Mouse (Mus musculus): Measurements from ENCODE around the gene Polr2h. TPM values are rescaled to one million over a fixed set of nuclear protein-coding genes. Genes with fewer than 3 reads are reported as not detected.
"Not testable (repeated sequence)": the region's sequence is repeated elsewhere in the genome, so short reads cannot be mapped to it uniquely, and the experiment has no call there.

The Polr2h gene
- 155 and 163 TPM in 2 replicates for polyA plus RNA-seq (2016; fragmentation: Nextera tagmentation; extraction: Ambion mirVana)

- Histone ChIP-seq H3K4me3 (peak within 1 kb of the TSS; percentile 66), H3K9me3 (no peaks in the 10 kb centered on the region), H3K4me1 (peaks cover 56% of the 10 kb centered on the region), H3K36me3 (replicated peaks) (peaks cover 44% of the 10 kb centered on the region), H3K27ac (peak within 1 kb of the TSS; percentile 92), H3K27me3 (ENCODE audit: poor library complexity, severe bottlenecking) (peaks cover 6% of the 10 kb centered on the region; the same call in 1 of the 2 replicates)
- WGBS: under 1% methylated on average over 62 of the region's 62 CpGs
- peak; percentile 95 for DNase-seq (ENCODE audit: extremely low spot score, low spot score)
Measured at GRCm38 (mm10) chr16:20717181-20717977, at the start of gene Polr2h, which contains the start of gene Clcn2. TSS of gene Polr2h (plus strand) at chr16:20717665. TSS of gene Clcn2 (minus strand) at chr16:20717746.

GRCm38 (mm10) chr16:20668013-20668412, 49.5 kb upstream of the Polr2h start, which contains the start of gene Eif4g1:
TSS of gene Eif4g1 (plus strand) at chr16:20668313.
- H3K36me3 ChIP-seq (replicated peaks): peaks cover 29% of the 10 kb centered on the region
- DNase-seq (ENCODE audit: extremely low spot score, low spot score); H3K4me1 ChIP-seq; H3K27me3 ChIP-seq (ENCODE audit: poor library complexity, severe bottlenecking); H3K9me3 ChIP-seq; H3K4me3 ChIP-seq; H3K27ac ChIP-seq: not testable (repeated sequence)
- 89% methylated on average over 6 of the region's 6 CpGs for WGBS

- Histone ChIP-seq H3K36me3 (replicated peaks) (peaks cover 24% of the 10 kb centered on the region), H3K4me3 (no peak overlapping the region), H3K9me3 (no peaks in the 10 kb centered on the region), H3K27ac (no peak overlapping the region), H3K4me1 (peaks cover 27% of the 10 kb centered on the region), H3K27me3 (ENCODE audit: poor library complexity, severe bottlenecking) (no peaks in the 10 kb centered on the region)
- DNase-seq (ENCODE audit: extremely low spot score, low spot score): no peak
- 90% methylated on average over 3 of the region's 3 CpGs for WGBS
Measured at GRCm38 (mm10) chr16:20670291-20670690, 47.2 kb upstream of the Polr2h start.

GRCm38 (mm10) chr16:20671886-20672285, 45.6 kb upstream of the Polr2h start:
- WGBS: 29% methylated on average over 6 of the region's 6 CpGs
- peak overlapping the region; percentile 95 for H3K27ac ChIP-seq
- no peak for DNase-seq (ENCODE audit: extremely low spot score, low spot score)

GRCm38 (mm10) chr16:20672500-20672902, 45.0 kb upstream of the Polr2h start:
- peak overlapping the region; percentile 97 for H3K4me3 ChIP-seq
- no peaks in the 10 kb centered on the region for H3K27me3 ChIP-seq (ENCODE audit: poor library complexity, severe bottlenecking)
- H3K9me3 ChIP-seq: no peaks in the 10 kb centered on the region
- peaks cover 38% of the 10 kb centered on the region for H3K36me3 ChIP-seq (replicated peaks)
- WGBS: under 1% methylated on average over 38 of the region's 38 CpGs
- DNase-seq (ENCODE audit: extremely low spot score, low spot score): peak; percentile 96
- peak overlapping the region; percentile 95 for H3K27ac ChIP-seq
- H3K4me1 ChIP-seq: peaks cover 31% of the 10 kb centered on the region

More at GRCm38 (mm10) chr16:20671886-20672285, 45.6 kb upstream of the Polr2h start:
- Histone ChIP-seq H3K4me3 (peak overlapping the region; percentile 97), H3K4me1 (peaks cover 31% of the 10 kb centered on the region), H3K9me3 (no peaks in the 10 kb centered on the region), H3K27me3 (ENCODE audit: poor library complexity, severe bottlenecking) (no peaks in the 10 kb centered on the region), H3K36me3 (replicated peaks) (peaks cover 32% of the 10 kb centered on the region)

- Histone ChIP-seq H3K9me3 (no peaks in the 10 kb centered on the region), H3K27me3 (ENCODE audit: poor library complexity, severe bottlenecking) (no peaks in the 10 kb centered on the region), H3K4me3 (peak overlapping the region; percentile 97), H3K4me1 (peaks cover 31% of the 10 kb centered on the region), H3K36me3 (replicated peaks) (peaks cover 44% of the 10 kb centered on the region), H3K27ac (peak overlapping the region; percentile 95)
- under 1% methylated on average over 47 of the region's 78 CpGs for WGBS
- peak; percentile 42 for DNase-seq (ENCODE audit: extremely low spot score, low spot score)
Measured at GRCm38 (mm10) chr16:20672965-20673705, 44.3 kb upstream of the Polr2h start.

GRCm38 (mm10) chr16:20673706-20674303, 43.7 kb upstream of the Polr2h start:
- H3K4me1 ChIP-seq: peaks cover 31% of the 10 kb centered on the region
- H3K27ac ChIP-seq: peak overlapping the region; percentile 95
- WGBS: 15% methylated on average over 14 of the region's 14 CpGs

GRCm38 (mm10) chr16:20675213-20675612, 42.3 kb upstream of the Polr2h start:
- Histone ChIP-seq H3K36me3 (replicated peaks) (peaks cover 65% of the 10 kb centered on the region), H3K27me3 (ENCODE audit: poor library complexity, severe bottlenecking) (no peaks in the 10 kb centered on the region), H3K4me1 (peaks cover 31% of the 10 kb centered on the region), H3K4me3 (peak overlapping the region; percentile 97), H3K9me3 (no peaks in the 10 kb centered on the region), H3K27ac (no peak overlapping the region)
- 95% methylated on average over 6 of the region's 6 CpGs for WGBS
- no peak for DNase-seq (ENCODE audit: extremely low spot score, low spot score)

More at GRCm38 (mm10) chr16:20673706-20674303, 43.7 kb upstream of the Polr2h start:
- Histone ChIP-seq H3K4me3 (peak overlapping the region; percentile 97), H3K9me3 (no peaks in the 10 kb centered on the region), H3K27me3 (ENCODE audit: poor library complexity, severe bottlenecking) (no peaks in the 10 kb centered on the region), H3K36me3 (replicated peaks) (peaks cover 51% of the 10 kb centered on the region)
- DNase-seq (ENCODE audit: extremely low spot score, low spot score): peak; percentile 26

GRCm38 (mm10) chr16:20676702-20677101, 40.8 kb upstream of the Polr2h start:
- Histone ChIP-seq H3K36me3 (replicated peaks) (peaks cover 80% of the 10 kb centered on the region), H3K27ac (no peak overlapping the region), H3K4me3 (no peak overlapping the region), H3K4me1 (peaks cover 29% of the 10 kb centered on the region), H3K9me3 (no peaks in the 10 kb centered on the region), H3K27me3 (ENCODE audit: poor library complexity, severe bottlenecking) (no peaks in the 10 kb centered on the region)
- WGBS: 93% methylated on average over 4 of the region's 4 CpGs
- no peak for DNase-seq (ENCODE audit: extremely low spot score, low spot score)

- Histone ChIP-seq H3K36me3 (replicated peaks) (peaks cover 87% of the 10 kb centered on the region), H3K27ac (no peak overlapping the region), H3K4me1 (peaks cover 25% of the 10 kb centered on the region), H3K27me3 (ENCODE audit: poor library complexity, severe bottlenecking) (no peaks in the 10 kb centered on the region), H3K4me3 (no peak overlapping the region), H3K9me3 (no peaks in the 10 kb centered on the region)
- no peak for DNase-seq (ENCODE audit: extremely low spot score, low spot score)
- WGBS: 87% methylated on average over 5 of the region's 5 CpGs
Measured at GRCm38 (mm10) chr16:20677380-20677779, 40.1 kb upstream of the Polr2h start.

- Histone ChIP-seq H3K36me3 (replicated peaks) (peaks cover 94% of the 10 kb centered on the region), H3K4me1 (peaks cover 25% of the 10 kb centered on the region)
Measured at GRCm38 (mm10) chr16:20677974-20678675, 39.3 kb upstream of the Polr2h start.

GRCm38 (mm10) chr16:20690774-20691173, 26.7 kb upstream of the Polr2h start:
- no peak overlapping the region for H3K4me3 ChIP-seq
- no peak for DNase-seq (ENCODE audit: extremely low spot score, low spot score)
- H3K4me1 ChIP-seq: peaks cover 36% of the 10 kb centered on the region
- 90% methylated on average over 3 of the region's 3 CpGs for WGBS
- peaks cover 67% of the 10 kb centered on the region for H3K36me3 ChIP-seq (replicated peaks)
- H3K27me3 ChIP-seq (ENCODE audit: poor library complexity, severe bottlenecking): peaks cover 18% of the 10 kb centered on the region
- no peaks in the 10 kb centered on the region for H3K9me3 ChIP-seq
- H3K27ac ChIP-seq: no peak overlapping the region

More at GRCm38 (mm10) chr16:20677974-20678675, 39.3 kb upstream of the Polr2h start:
- WGBS: 89% methylated on average over 10 of the region's 10 CpGs
- Histone ChIP-seq H3K27me3 (ENCODE audit: poor library complexity, severe bottlenecking) (no peaks in the 10 kb centered on the region), H3K9me3 (no peaks in the 10 kb centered on the region), H3K27ac (no peak overlapping the region), H3K4me3 (no peak overlapping the region)
- no peak for DNase-seq (ENCODE audit: extremely low spot score, low spot score)
